Mouse (Mus musculus) ES-Bruce4 (cell line): Measurements from ENCODE around the gene Ush2a.

Experiments
- CTCF ChIP-seq: IDR thresholded peaks from one replicate; pipeline ENCODE4 v1.8.1; 2011; ENCODE audit warnings: low read depth, low read length
- EP300 ChIP-seq: IDR thresholded peaks from 2 replicates; pipeline ENCODE4 v1.6.1; 2011; ENCODE audit warnings: low read depth, low read length; ENCODE audit not compliant: insufficient read depth
- POLR2A ChIP-seq: IDR thresholded peaks from one replicate; pipeline ENCODE4 v1.8.1; 2011; ENCODE audit warnings: low read length; ENCODE audit not compliant: insufficient read depth

- TF ChIP-seq CTCF (peak; percentile 56), EP300 (no peak), POLR2A (no peak)
Observed at GRCm38 (mm10) chr1:189001815-189002214, 740.0 kb downstream of the Ush2a start.
